Mouse (Mus musculus) CH12F3 (cell line): ENCODE data around the gene Kif1b.
"Not testable (repeated sequence)": the region's sequence is repeated elsewhere in the genome, so short reads cannot be mapped to it uniquely, and the experiment has no call there.

Experiments
- in situ Hi-C: fragments of 300-500 bp; cut with MboI; formaldehyde crosslinking; loops from 2 replicates; pipeline ENCODE4 v1.14.3; 2020; ENCODE audit warnings: low sequenced_read_pairs

The Kif1b gene

DNA sequence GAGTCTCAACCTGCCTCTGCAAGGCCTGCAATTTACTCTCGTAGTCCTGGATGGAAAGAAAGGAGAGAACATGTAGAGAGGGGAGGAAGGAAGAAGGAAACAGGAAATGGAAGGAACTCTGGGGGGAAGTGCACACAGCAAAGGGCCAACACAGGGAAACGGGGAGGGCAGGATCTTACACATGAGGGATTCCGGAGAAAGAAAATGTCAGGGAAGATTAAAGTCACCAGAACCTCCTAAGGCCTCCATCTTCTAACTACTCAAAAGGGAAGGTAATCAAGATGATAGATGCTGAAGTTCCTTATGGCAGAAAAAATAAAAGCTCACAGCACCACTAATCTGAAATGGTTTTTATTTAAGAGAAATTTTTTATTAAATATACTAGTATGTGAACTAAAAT, 81.2 kb downstream of the Kif1b start:
- in situ Hi-C loops = no loop called here

DNA sequence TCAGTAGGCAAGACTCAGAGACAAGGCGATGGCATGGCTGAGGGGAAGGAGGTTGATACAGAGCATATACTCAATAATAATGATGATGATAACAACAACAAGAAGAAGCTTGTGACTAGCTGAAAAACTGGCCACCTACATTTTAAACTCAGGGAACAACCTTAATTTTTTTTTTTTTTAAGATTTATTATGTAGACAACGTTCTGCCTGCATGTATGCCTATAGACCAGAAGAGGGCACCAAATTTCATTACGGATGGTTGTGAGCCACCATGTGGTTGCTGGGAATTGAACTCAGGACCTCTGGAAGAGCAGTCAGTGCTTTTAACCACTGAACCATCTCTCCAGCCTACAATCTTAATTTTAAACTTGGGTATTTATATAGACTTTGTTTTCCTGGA, 84.0 kb downstream of the Kif1b start:
- in situ Hi-C loops = no loop called here

DNA sequence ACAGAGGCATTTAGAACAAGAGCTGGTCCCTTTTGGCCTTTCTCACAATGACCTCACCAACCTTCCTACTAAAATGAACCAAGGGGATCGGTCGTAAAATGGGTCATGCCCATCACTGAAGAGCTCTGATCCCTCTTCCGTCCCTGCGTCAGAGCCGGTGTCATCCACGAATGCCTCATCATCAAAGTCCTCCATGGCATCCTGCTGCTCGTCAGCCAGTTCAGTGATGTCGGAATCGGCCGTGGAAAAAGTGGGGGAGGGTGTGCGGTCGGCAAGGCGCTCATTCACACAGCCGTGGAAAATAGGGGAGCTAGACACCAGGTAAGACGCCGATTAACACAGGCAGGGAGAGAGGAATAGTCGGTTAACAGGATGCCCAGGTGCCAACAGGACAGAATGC, 87.0 kb downstream of the Kif1b start:
- in situ Hi-C loops = no loop called here

DNA sequence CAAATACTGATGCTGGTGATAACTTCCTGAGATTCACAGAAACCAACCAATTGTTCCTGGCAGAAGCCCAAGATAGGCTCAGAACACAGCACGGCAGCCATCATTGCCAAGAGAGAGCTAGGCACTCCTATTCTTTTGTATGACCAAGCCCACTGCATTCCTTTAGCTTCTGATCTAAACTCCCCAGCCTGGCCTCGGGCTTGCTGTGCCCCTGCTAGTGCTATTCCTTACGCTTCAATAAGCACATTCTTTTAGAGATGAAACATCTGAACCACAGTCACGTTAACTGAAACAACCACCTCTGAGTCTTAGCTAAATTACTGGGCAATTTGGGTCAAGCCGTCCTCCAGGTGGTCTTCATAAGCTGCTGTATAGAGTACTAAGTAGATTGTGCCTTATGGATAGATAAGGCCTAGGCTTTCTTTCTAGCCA, 87.4 kb downstream of the Kif1b start:
- in situ Hi-C loops = no loop called here

GRCm38 (mm10) chr4:149219401-149220041, 88.0 kb downstream of the Kif1b start:
- in situ Hi-C loops = no loop called here

DNA sequence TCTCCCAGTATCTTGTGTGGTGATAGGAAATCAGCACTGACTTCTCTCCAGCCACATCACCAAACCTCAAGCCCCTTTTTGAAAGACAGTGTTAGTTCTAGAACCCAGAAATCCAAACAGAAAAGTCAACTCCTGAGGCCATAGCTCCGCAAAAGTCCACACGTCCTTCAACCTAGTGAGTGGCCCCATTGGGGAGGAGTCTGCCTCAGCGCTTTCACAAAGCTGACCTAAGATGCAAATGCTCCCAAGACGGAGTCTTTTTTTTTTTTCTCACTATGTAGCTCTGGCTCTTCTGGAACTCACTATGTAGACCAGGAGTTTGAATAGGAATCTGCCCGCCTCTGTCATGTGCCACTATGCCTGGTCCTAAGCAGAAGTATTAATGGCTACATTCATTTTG, 89.0 kb downstream of the Kif1b start:
- in situ Hi-C loops = no loop called here

DNA sequence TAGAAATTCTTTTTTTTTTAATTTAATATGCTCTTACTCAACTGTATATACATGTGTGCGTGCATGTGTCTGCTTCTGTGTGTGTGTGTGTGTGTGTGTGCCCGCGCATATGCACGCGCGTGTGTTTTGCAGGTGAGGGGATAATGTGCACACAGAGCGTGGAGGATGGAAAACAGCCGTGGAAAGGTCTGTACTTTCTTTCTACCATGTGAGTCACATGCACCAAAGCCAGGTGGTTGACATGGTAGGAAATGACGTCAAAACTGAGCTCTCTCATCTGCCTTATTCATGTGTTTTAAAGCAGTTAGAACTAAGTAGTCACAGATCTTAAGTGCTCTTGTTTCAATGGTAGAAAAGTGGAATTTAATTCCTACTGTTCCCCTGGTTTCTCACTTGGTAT, 91.5 kb downstream of the Kif1b start:
- in situ Hi-C loops = no loop called here

DNA sequence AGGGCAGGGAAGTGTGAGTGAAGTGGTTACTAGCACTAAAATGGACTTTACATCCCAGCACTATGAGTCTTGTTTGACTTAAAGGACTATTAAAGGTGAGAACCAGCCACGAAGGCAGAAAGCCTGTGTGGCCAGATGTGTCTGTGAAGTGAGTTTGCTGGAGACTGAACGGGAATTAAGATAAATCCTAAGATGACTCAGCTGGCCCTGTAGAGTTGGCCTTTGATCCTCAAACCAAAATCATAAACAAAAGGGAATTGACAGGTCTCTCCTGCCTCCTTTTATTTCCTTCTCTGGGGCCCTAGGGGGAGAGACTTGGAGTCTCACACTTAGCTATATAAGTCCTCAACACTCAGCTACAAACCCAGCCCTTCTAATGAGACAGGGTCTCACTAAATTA, 92.1 kb downstream of the Kif1b start:
- in situ Hi-C loops = no loop called here

- in situ Hi-C loops = not testable (repeated sequence)
Observed at GRCm38 (mm10) chr4:149214468-149214867, 93.0 kb downstream of the Kif1b start.

GRCm38 (mm10) chr4:149213466-149213865, 94.0 kb downstream of the Kif1b start:
- in situ Hi-C loops = no loop called here

- in situ Hi-C loops = not testable (repeated sequence)
Observed at GRCm38 (mm10) chr4:149211441-149211840, 96.1 kb downstream of the Kif1b start.

- in situ Hi-C loops = no loop called here
Observed at GRCm38 (mm10) chr4:149202467-149202866, 105.0 kb downstream of the Kif1b start.

DNA sequence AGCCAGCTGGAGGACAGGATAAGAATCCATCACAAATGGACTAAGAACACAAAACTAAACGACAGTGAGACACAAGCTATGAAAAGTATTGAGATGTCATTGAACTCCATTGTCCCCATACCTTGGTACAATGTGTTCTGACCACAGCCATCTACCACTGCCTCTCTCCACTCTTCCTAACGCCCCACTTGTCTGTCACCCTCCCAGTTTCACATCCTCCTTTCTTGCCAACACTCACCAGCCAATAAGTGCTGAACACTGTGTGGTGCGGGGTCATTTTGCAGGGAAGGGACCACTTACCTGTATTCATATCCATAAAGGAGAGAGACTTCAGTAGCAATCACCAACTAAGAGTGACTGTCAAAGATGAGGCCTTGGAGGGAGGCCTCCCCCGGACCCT, 106.4 kb downstream of the Kif1b start:
- in situ Hi-C loops = no loop called here

DNA sequence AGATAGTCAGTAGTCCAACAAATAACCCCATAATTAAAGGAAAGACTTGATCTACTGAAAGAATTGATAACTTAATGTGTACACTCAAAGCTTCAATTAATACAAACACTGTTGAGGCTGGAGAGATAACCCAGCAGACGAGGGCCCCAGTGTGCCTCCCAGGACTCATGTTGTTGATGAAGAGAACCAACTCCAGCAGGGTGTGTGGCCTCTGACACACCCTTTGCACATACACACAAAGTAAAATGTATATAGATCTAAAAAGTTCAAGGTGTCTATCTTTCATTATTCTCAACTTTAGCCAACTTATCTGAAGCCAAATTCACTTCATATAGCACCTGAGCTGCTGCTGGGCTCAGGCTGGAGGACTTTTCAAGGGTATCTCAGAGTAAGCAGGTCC, 110.3 kb downstream of the Kif1b start:
- in situ Hi-C loops = no loop called here

GRCm38 (mm10) chr4:149191103-149191502, 116.4 kb downstream of the Kif1b start:
- in situ Hi-C loops = no loop called here

- in situ Hi-C loops = no loop called here
Observed at GRCm38 (mm10) chr4:149188563-149188962, 118.9 kb downstream of the Kif1b start.

- in situ Hi-C loops = no loop called here
Observed at GRCm38 (mm10) chr4:149182755-149183154, 124.7 kb downstream of the Kif1b start.

DNA sequence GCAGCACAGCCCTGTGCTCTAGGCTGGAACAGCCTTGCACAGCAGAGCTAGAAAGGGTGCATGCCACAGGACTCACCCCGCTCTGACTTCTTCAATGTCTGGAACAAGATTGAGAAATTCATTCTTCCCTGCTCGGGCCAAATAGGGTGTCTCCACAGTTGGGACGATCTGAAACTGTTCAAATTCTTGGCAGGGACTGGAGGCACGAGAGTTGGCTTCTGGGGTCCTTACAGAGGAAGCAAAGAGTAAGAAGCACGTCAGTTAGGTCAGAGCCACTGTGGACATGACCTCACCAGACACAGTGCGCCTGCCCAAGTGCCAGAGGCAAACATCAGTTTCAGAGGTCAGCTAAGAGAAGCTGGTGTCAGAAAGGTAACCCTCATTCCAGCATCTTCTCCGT, 125.3 kb downstream of the Kif1b start:
- in situ Hi-C loops = no loop called here

- in situ Hi-C loops = no loop called here
Observed at GRCm38 (mm10) chr4:149179573-149179972, 127.9 kb downstream of the Kif1b start.

DNA sequence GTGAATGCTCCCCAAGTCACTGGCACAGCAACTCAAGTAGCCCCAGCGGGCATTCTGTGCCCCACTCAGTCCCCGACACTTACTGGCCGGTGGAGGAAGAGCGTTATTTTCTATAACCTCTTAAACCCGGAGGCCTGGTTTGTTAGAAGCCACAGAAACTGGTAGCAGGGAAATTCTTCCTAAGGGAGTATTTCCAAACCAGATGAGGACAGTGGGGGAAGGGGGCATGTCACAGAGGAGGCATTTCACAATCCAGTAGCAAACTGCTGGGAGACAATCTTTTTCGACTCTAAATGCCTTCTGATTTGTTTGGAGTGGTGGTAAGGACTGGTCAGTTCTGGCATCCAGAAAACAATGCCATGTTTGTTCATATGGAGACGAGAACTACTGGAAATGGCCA, 128.3 kb downstream of the Kif1b start:
- in situ Hi-C loops = no loop called here

DNA sequence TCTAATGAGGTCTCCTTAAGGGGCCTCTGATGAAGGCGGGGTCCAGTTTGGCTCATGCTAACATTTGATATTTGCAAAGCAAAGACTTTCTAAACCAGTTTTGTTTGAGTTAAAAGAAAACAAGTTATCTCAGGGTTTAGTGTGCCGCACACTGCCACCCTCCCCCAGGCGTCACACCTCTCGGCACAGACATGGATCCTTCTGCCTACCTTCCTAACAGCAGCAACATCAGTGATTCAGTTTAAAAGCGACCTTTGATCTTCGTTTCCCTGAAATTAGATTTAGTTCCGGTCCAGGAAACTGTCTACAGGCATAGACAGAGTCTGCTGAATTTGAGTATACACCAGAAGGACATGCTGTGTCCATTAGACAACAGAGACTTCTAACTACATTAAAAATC, 129.2 kb downstream of the Kif1b start:
- in situ Hi-C loops = no loop called here

DNA sequence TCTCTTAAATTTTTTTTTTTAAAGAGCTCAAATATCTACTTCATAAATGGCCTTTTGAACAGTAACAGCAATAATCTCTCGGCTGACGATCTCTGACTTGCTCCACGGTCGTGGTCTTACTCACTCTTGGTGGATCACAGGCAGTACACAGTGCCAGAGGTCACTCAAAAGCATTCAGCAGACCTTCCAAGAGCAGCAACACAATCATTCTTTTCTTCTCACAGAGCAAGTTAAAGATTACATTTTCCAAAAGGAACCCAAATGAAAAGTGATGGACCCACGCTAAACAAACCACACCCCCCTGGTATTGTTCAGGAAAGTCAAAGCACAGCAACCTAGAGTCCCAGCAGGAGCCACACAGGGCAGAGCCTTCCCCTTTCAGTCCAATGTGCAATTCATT, 130.4 kb downstream of the Kif1b start:
- in situ Hi-C loops = no loop called here

GRCm38 (mm10) chr4:149176645-149177044, 130.8 kb downstream of the Kif1b start:
- in situ Hi-C loops = no loop called here
